Mouse (Mus musculus): Measurements from ENCODE around the gene Rnf224.

DNA sequence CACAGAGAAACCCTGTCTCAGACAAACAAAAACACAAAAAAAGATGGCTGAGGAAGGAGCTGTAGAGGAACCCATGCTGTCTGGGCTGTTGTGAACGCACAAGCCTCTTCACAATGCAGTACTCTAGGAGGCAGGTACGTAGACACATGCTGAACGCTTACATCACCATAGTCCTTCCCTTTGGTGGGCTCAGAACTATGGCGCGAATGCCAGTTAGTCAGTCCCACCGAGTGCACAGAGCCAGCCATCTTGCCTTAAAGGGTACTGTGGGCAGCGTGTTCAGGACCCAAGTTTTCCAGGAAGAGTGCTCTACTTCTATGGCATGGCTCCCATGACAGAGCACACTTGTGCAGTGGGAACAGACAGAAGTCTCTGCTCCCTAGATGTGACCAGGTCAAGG lies 52.1 kb downstream of the Rnf224 start:
- no peak for TF ChIP-seq CTCF (IDR thresholded peaks at IDR 0.05; ENCODE audit: insufficient read depth, low read length)
- no peak; the same call in 1 of the 2 replicates for TF ChIP-seq POLR2A (IDR thresholded peaks at IDR 0.05; ENCODE audit: borderline replicate concordance, extremely low read depth, low read depth, low read length)
